ENCODE assay signal across 10 mouse cellular contexts in genomic region chr10:95191881-95192280, GRCm38 (mm10).
DNase-seq lines count a peak whose midpoint lies in the region; ATAC-seq and TF ChIP-seq lines count a peak whose summit lies in the region.
"Had no signal": no experiment of that assay in that cellular context is flagged by ENCODE, and none has a peak within 500 bp of the region (broad histone marks: within the 10 kb centered on the region; RNA-seq: fewer than 3 reads in every experiment).

No protein-coding gene starts in this region.

- DNase-seq in layer of hippocampus, adult 2 months (ENCODE audit: low spot score in 2 of 2) = no peak
- DNase-seq in layer of hippocampus, postnatal 36 days = no peak
- no peak for DNase-seq in heart, embryonic 10.5 days (ENCODE audit: low spot score)
- DNase-seq in hindbrain, embryonic 14.5 days (ENCODE audit: low spot score) = no peak
- DNase-seq in midbrain, embryonic 10.5 days (ENCODE audit: low spot score) = no peak
- DNase-seq in thymus, postnatal 14 days = no peak
- DNase-seq: cerebellum, adult 2 months had no signal

- no peaks in the 10 kb centered on the region for H3K36me3 ChIP-seq in heart, embryonic 10.5 days
- H3K36me3 ChIP-seq in liver, embryonic 16.5 days (ENCODE audit: control insufficient read depth, insufficient read depth) = no peaks in the 10 kb centered on the region
- H3K36me3 ChIP-seq in stomach, embryonic 16.5 days (ENCODE audit: control insufficient read depth, insufficient read depth, low read length) = no peaks in the 10 kb centered on the region
- no peaks in the 10 kb centered on the region for H3K36me3 ChIP-seq in hindbrain, embryonic 14.5 days (replicated peaks; ENCODE audit: control insufficient read depth, insufficient read depth)
- H3K36me3 ChIP-seq in midbrain, embryonic 10.5 days = no peaks in the 10 kb centered on the region
- H3K36me3 ChIP-seq: midbrain, embryonic 12.5 days had no signal

- no peaks in the 10 kb centered on the region for H3K27me3 ChIP-seq in heart, embryonic 10.5 days (ENCODE audit: insufficient read depth, poor library complexity, severe bottlenecking)
- H3K27me3 ChIP-seq in liver, embryonic 16.5 days (ENCODE audit: control insufficient read depth, insufficient read depth, low read depth, low read length) = no peaks in the 10 kb centered on the region
- no peaks in the 10 kb centered on the region for H3K27me3 ChIP-seq in stomach, embryonic 16.5 days (ENCODE audit: control insufficient read depth, insufficient read depth, low read length)
- no peaks in the 10 kb centered on the region for H3K27me3 ChIP-seq in hindbrain, embryonic 14.5 days (ENCODE audit: control insufficient read depth, insufficient read depth, low read length)
- H3K27me3 ChIP-seq in midbrain, embryonic 10.5 days (ENCODE audit: low read depth, poor library complexity, severe bottlenecking) = no peaks in the 10 kb centered on the region
- H3K27me3 ChIP-seq: midbrain, embryonic 12.5 days had no signal

- H3K4me1 ChIP-seq in heart, embryonic 10.5 days = peaks cover 16% of the 10 kb centered on the region; the same call in 1 of the 2 replicates
- peaks cover 18% of the 10 kb centered on the region for H3K4me1 ChIP-seq in liver, embryonic 16.5 days (ENCODE audit: control insufficient read depth, low read depth, low read length)
- H3K4me1 ChIP-seq in stomach, embryonic 16.5 days (ENCODE audit: control insufficient read depth, insufficient read depth, low read length) = peaks cover 11% of the 10 kb centered on the region
- H3K4me1 ChIP-seq in hindbrain, embryonic 14.5 days (replicated peaks; ENCODE audit: control insufficient read depth, insufficient read depth, low read length) = no peaks in the 10 kb centered on the region
- H3K4me1 ChIP-seq in midbrain, embryonic 10.5 days = peaks cover 9% of the 10 kb centered on the region; the same call in 1 of the 2 replicates
- H3K4me1 ChIP-seq: midbrain, embryonic 12.5 days had no signal

- no peak overlapping the region for H3K9ac ChIP-seq in liver, embryonic 16.5 days (ENCODE audit: low read depth, low read length)
- no peak overlapping the region for H3K9ac ChIP-seq in stomach, embryonic 16.5 days (ENCODE audit: low read length)
- no peak overlapping the region for H3K9ac ChIP-seq in hindbrain, embryonic 14.5 days
- H3K9ac ChIP-seq: midbrain, embryonic 12.5 days had no signal

- H3K4me2 ChIP-seq in liver, embryonic 16.5 days (ENCODE audit: low read depth, low read length) = 0 out of 2 replicates have a peak overlapping the region, but pooled peaks have one; percentile 18
- no peak overlapping the region for H3K4me2 ChIP-seq in stomach, embryonic 16.5 days (ENCODE audit: low read depth, low read length)
- no peak overlapping the region for H3K4me2 ChIP-seq in hindbrain, embryonic 14.5 days (replicated peaks)
- H3K4me2 ChIP-seq: midbrain, embryonic 12.5 days had no signal

- H3K9me3 ChIP-seq in heart, embryonic 10.5 days = no peaks in the 10 kb centered on the region
- H3K9me3 ChIP-seq in liver, embryonic 16.5 days (replicated peaks; ENCODE audit: control insufficient read depth, low read length) = no peaks in the 10 kb centered on the region
- H3K9me3 ChIP-seq in stomach, embryonic 16.5 days (replicated peaks; ENCODE audit: control insufficient read depth, low read length) = no peaks in the 10 kb centered on the region
- no peaks in the 10 kb centered on the region for H3K9me3 ChIP-seq in hindbrain, embryonic 14.5 days (ENCODE audit: control insufficient read depth, low read length)
- no peaks in the 10 kb centered on the region; the same call in 1 of the 2 replicates for H3K9me3 ChIP-seq in midbrain, embryonic 10.5 days (replicated peaks)
- H3K9me3 ChIP-seq: midbrain, embryonic 12.5 days had no signal

- peak; percentile 57 for ATAC-seq in liver, embryonic 16.5 days (ENCODE audit: low read depth)
- peak; percentile 31; the same call in 1 of the 2 replicates for ATAC-seq in stomach, embryonic 16.5 days (ENCODE audit: insufficient read depth, low FRiP score)
- ATAC-seq in hindbrain, embryonic 14.5 days (ENCODE audit: low FRiP score) = no peak

- H3K4me3 ChIP-seq in layer of hippocampus, adult 2 months = no peak overlapping the region
- H3K4me3 ChIP-seq in heart, embryonic 10.5 days = no peak overlapping the region
- no peak overlapping the region for H3K4me3 ChIP-seq in liver, embryonic 16.5 days (ENCODE audit: low read depth, low read length)
- no peak overlapping the region for H3K4me3 ChIP-seq in stomach, embryonic 16.5 days (replicated peaks; ENCODE audit: low read length)
- H3K4me3 ChIP-seq in hindbrain, embryonic 14.5 days (replicated peaks; ENCODE audit: low read length) = no peak overlapping the region
- no peak overlapping the region for H3K4me3 ChIP-seq in midbrain, embryonic 10.5 days
- H3K4me3 ChIP-seq: midbrain, embryonic 12.5 days had no signal

- no peak for TF ChIP-seq CTCF in layer of hippocampus, adult 2 months (conservative IDR thresholded peaks at IDR 0.05)

- peak overlapping the region; percentile 73 for H3K27ac ChIP-seq in layer of hippocampus, adult 2 months
- peak overlapping the region; percentile 44; the same call in 1 of the 2 replicates for H3K27ac ChIP-seq in heart, embryonic 10.5 days
- H3K27ac ChIP-seq in liver, embryonic 16.5 days (ENCODE audit: low read length) = no peak overlapping the region
- peak overlapping the region; percentile 10; the same call in 1 of the 2 replicates for H3K27ac ChIP-seq in stomach, embryonic 16.5 days (ENCODE audit: low read length)
- no peak overlapping the region for H3K27ac ChIP-seq in hindbrain, embryonic 14.5 days
- H3K27ac ChIP-seq in midbrain, embryonic 10.5 days (replicated peaks) = no peak overlapping the region
- H3K27ac ChIP-seq: midbrain, embryonic 12.5 days had no signal

- WGBS in heart, embryonic 10.5 days = 46% methylated on average over 3 of the region's 3 CpGs
- WGBS in liver, embryonic 16.5 days (ENCODE audit: insufficient replicate concordance) = 25% methylated on average over 3 of the region's 3 CpGs
- WGBS in stomach, embryonic 16.5 days = 53% methylated on average over 3 of the region's 3 CpGs
- WGBS in hindbrain, embryonic 14.5 days = 81% methylated on average over 3 of the region's 3 CpGs
- WGBS in midbrain, embryonic 10.5 days = 91% methylated on average over 3 of the region's 3 CpGs

Comparison
In these comparisons a context has a peak if more than half of its experiments do, and no peak if none do; other contexts are left out.
1. H3K27ac ChIP-seq: peak in layer of hippocampus, adult 2 months (single experiment), heart, embryonic 10.5 days (single experiment) and stomach, embryonic 16.5 days (single experiment); none in liver, embryonic 16.5 days (single experiment), hindbrain, embryonic 14.5 days (single experiment) and midbrain, embryonic 10.5 days (single experiment).